In the genomic region with DNA sequence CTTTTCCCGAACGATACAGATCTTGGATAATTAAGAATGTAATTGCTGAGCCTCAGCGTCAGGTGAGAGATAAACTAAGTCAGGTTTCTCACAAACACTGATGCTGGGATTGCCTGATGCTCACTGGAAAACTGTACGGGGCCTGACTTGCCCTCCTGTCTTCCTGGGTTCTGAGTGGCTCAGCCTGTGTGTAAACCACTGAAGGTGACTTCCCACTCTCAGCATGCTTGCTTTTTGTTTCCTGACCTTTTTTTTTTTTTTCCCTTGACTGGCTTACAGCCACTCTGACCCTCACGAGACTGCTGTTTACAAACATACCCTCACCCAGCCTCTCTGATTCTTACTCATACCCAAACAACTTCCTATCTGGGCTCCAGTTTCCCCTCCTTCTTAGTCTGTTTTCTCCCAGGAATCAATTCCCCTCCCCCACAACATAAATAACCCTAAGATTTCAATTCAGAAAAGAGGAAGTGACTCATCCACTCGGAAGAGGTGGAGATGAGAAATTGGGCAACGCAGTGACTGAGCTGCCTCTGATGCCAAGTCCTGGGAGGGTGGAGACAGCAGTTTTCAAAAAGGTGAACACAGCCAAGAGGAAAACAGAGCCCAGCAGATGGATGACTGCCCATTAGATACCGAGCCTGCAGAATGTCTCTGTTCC, we compare ENCODE assay signal across 8 mouse cellular contexts. TPM values are rescaled to one million over a fixed set of nuclear protein-coding genes. Genes with fewer than 3 reads are reported as not detected.
DNase-seq lines count a peak whose midpoint lies in the region; ATAC-seq and TF ChIP-seq lines count a peak whose summit lies in the region.

No protein-coding gene starts in this region.

- peaks cover 4% of the 10 kb centered on the region; the same call in 1 of the 2 replicates for H3K4me1 ChIP-seq in intestine, embryonic 16.5 days (ENCODE audit: control insufficient read depth, insufficient read depth, low read length)
- H3K4me1 ChIP-seq in forebrain, postnatal 0 days (ENCODE audit: insufficient read depth) = no peaks in the 10 kb centered on the region

- H3K27ac ChIP-seq in intestine, embryonic 16.5 days (ENCODE audit: low read length) = no peak overlapping the region
- H3K27ac ChIP-seq in forebrain, postnatal 0 days (ENCODE audit: low read depth, low read length) = no peak overlapping the region

- no peaks in the 10 kb centered on the region for H3K9me3 ChIP-seq in intestine, embryonic 16.5 days (ENCODE audit: control insufficient read depth, low read length)
- no peaks in the 10 kb centered on the region for H3K9me3 ChIP-seq in forebrain, postnatal 0 days (ENCODE audit: low read length)

- no peaks in the 10 kb centered on the region for H3K27me3 ChIP-seq in intestine, embryonic 16.5 days (replicated peaks; ENCODE audit: control insufficient read depth, insufficient read depth, low read length)
- no peaks in the 10 kb centered on the region for H3K27me3 ChIP-seq in forebrain, postnatal 0 days (ENCODE audit: insufficient read depth, low read length)

- H3K9ac ChIP-seq in intestine, embryonic 16.5 days (ENCODE audit: low read depth, low read length) = no peak overlapping the region
- no peak overlapping the region for H3K9ac ChIP-seq in forebrain, postnatal 0 days

- no peak overlapping the region for H3K4me2 ChIP-seq in intestine, embryonic 16.5 days (ENCODE audit: low read depth, low read length)
- no peak overlapping the region for H3K4me2 ChIP-seq in forebrain, postnatal 0 days (ENCODE audit: low read depth)

- TF ChIP-seq CTCF in forebrain, postnatal 0 days (IDR thresholded peaks at IDR 0.05; ENCODE audit: low read depth) = no peak

- no peaks in the 10 kb centered on the region for H3K36me3 ChIP-seq in intestine, embryonic 16.5 days (ENCODE audit: control insufficient read depth, insufficient read depth, low read length)
- no peaks in the 10 kb centered on the region for H3K36me3 ChIP-seq in forebrain, postnatal 0 days (ENCODE audit: insufficient read depth)

- DNase-seq in left cerebral cortex, adult 18-20 months (ENCODE audit: low spot score in 2 of 2) = peak; percentile 31 to 39
- no peak for DNase-seq in left cerebral cortex, adult 11 months (ENCODE audit: low spot score)
- DNase-seq in R1 (ENCODE audit: low read depth, low spot score) = peak; percentile 48
- peak; percentile 79 to 82 for DNase-seq in cerebellum, postnatal 36 days
- peak; percentile 57 to 82 for DNase-seq in monocyte, adult 2 months (ENCODE audit: low read depth in 1 of 2, low spot score in 2 of 2)
- DNase-seq in forebrain, postnatal 0 days = no peak
- DNase-seq in yolk sac, embryonic 10.5 days (ENCODE audit: low spot score) = no peak

- peak; percentile 56 for ATAC-seq in intestine, embryonic 16.5 days
- no peak for ATAC-seq in forebrain, postnatal 0 days

- H3K4me3 ChIP-seq in intestine, embryonic 16.5 days (ENCODE audit: low read length) = no peak overlapping the region
- no peak overlapping the region for H3K4me3 ChIP-seq in forebrain, postnatal 0 days (ENCODE audit: low read depth, low read length)

- 54% methylated on average over 8 of the region's 8 CpGs for WGBS in intestine, embryonic 16.5 days
- WGBS in forebrain, postnatal 0 days = 71% methylated on average over 8 of the region's 8 CpGs

RNA-seq across cellular contexts. Expression of a gene that starts 43.9 kb away (rescaled TPM):
- 100 to 1,000 TPM; 107 to 113 TPM for total RNA-seq in left cerebral cortex, adult 18-20 months (2021)
- polyA plus RNA-seq in intestine, embryonic 16.5 days (2015; fragmentation: Nextera tagmentation; extraction: Ambion mirVana) = 44.7 and 50.3 TPM in 2 replicates
- 6.9 and 14.5 TPM in 2 replicates for total RNA-seq in forebrain, postnatal 0 days (2014; rRNA removed)
- 4.3 and 6.3 TPM in 2 replicates for polyA plus RNA-seq in forebrain, postnatal 0 days (2015; fragmentation: Nextera tagmentation; extraction: Ambion mirVana)

Comparison
In these comparisons a context has a peak if more than half of its experiments do, and no peak if none do; other contexts are left out.
1. DNase-seq: peak in left cerebral cortex, adult 18-20 months (2 of 2), R1 (single experiment), cerebellum, postnatal 36 days (2 of 2) and monocyte, adult 2 months (2 of 2); none in left cerebral cortex, adult 11 months (single experiment), forebrain, postnatal 0 days (single experiment) and yolk sac, embryonic 10.5 days (single experiment).